Mouse (Mus musculus) liver, adult 2 months (tissue): ENCODE results near the gene Olfr1404. TPM values are rescaled to one million over a fixed set of nuclear protein-coding genes. Genes with fewer than 3 reads are reported as not detected.
"Not testable (repeated sequence)": the region's sequence is repeated elsewhere in the genome, so short reads cannot be mapped to it uniquely, and the experiment has no call there.

ENCODE experiments used
- DNase-seq: peaks from one replicate; pipeline ENCODE4 v3.0.0-alpha.2; 2011; ENCODE audit warnings: low read depth, low spot score; ENCODE audit errors: extremely low read depth
- H3K27ac ChIP-seq: fragments of 200-500 bp; replicated peaks from 2 replicates; pipeline ENCODE4 v1.5.1; 2012; ENCODE audit warnings: low read depth, mild to moderate bottlenecking, control low read depth, inconsistent platforms, low read length; ENCODE audit not compliant: insufficient read depth
- H3K27me3 ChIP-seq: fragments of 200-500 bp; 2 replicates; pipeline ENCODE4 v1.6.1; 2012; ENCODE audit warnings: mild to moderate bottlenecking, moderate library complexity, low read length, inconsistent platforms; ENCODE audit not compliant: control insufficient read depth, insufficient read depth
- H3K36me3 ChIP-seq: fragments of 200-500 bp; 2 replicates; pipeline ENCODE4 v1.6.1; 2012; ENCODE audit warnings: low read length, inconsistent platforms; ENCODE audit not compliant: control insufficient read depth, insufficient read depth
- H3K4me1 ChIP-seq: fragments of 200-500 bp; 2 replicates; pipeline ENCODE4 v1.6.1; 2011; ENCODE audit warnings: low read length; ENCODE audit not compliant: control insufficient read depth, insufficient read depth
- H3K4me3 ChIP-seq: fragments of 200-500 bp; 2 replicates; pipeline ENCODE4 v1.5.1; 2011; ENCODE audit warnings: low read depth, mild to moderate bottlenecking, control low read depth, low read length, moderate library complexity; ENCODE audit not compliant: insufficient read depth
- H3K79me2 ChIP-seq: fragments of 200-500 bp; 2 replicates; pipeline ENCODE4 v1.6.1; 2012; ENCODE audit warnings: inconsistent platforms, mild to moderate bottlenecking, low read length, moderate library complexity; ENCODE audit not compliant: control insufficient read depth, insufficient read depth
- H3K9ac ChIP-seq: fragments of 200-500 bp; 2 replicates; pipeline ENCODE4 v1.6.1; 2012; ENCODE audit warnings: low read depth, mild to moderate bottlenecking, control low read depth, inconsistent platforms, low read length
- CTCF ChIP-seq: fragments of 200-500 bp; IDR thresholded peaks from 2 replicates; pipeline ENCODE4 v1.5.1; 2011; ENCODE audit warnings: low read depth, low read length, control low read depth
- POLR2A ChIP-seq: fragments of 200-500 bp; IDR thresholded peaks from 2 replicates; pipeline ENCODE4 v1.6.1; 2011; ENCODE audit warnings: low read length, control low read depth; ENCODE audit not compliant: insufficient read depth; ENCODE audit errors: extremely low read depth
- WGBS: fragments of 180-500 bp; shearing (Covaris S2); methylation state at CpG from one replicate; pipeline ENCODE4 v1.1.7; 2018; 5-methylcytosine and 5-hydroxymethylcytosine counted together
- polyA plus RNA-seq: library from polyadenylated mRNA; depleted of rRNA; stranded (reverse); fragments of >200 nt; gene quantifications from 2 replicates; pipeline ENCODE4 v1.2.3, GENCODE M21; 2012; rRNA removed
- total RNA-seq: library from RNA; depleted of rRNA; stranded (reverse); fragments of >200 nt; gene quantifications from 2 replicates; pipeline ENCODE4 v1.2.3, GENCODE M21; 2014; rRNA removed

The Olfr1404 gene
- total and polyA plus RNA-seq, 2 experiments = not detected

DNA sequence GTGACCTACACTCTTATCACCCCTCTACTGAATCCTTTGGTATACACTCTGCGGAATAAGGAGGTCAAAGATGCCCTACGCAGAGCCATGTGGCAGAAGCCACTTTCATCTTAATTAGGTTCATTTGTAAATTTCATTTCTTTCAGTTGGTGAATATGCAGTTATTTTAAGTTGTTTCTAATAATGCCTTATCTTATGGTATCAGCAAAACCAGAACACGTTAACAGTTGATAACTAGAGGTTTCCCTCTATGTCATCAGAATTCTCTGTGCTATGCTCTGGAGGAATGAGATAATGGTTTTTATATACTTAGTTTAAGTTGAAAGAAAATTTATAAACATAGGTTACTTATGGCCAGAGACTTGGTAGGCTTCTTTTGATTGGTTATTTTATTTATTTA, 4.3 kb downstream of the Olfr1404 start:
- TF ChIP-seq POLR2A (no peak), CTCF (no peak)
- WGBS = 83% methylated on average over 3 of the region's 3 CpGs
- H3K4me3 ChIP-seq = no peak overlapping the region
- no peaks in the 10 kb centered on the region for H3K27me3 ChIP-seq
- H3K79me2 ChIP-seq = no peaks in the 10 kb centered on the region
- H3K27ac ChIP-seq = no peak overlapping the region
- H3K36me3 ChIP-seq = no peaks in the 10 kb centered on the region
- H3K9ac ChIP-seq = no peak overlapping the region
- DNase-seq = no peak
- peaks cover 1% of the 10 kb centered on the region; the same call in 1 of the 2 replicates for H3K4me1 ChIP-seq

DNA sequence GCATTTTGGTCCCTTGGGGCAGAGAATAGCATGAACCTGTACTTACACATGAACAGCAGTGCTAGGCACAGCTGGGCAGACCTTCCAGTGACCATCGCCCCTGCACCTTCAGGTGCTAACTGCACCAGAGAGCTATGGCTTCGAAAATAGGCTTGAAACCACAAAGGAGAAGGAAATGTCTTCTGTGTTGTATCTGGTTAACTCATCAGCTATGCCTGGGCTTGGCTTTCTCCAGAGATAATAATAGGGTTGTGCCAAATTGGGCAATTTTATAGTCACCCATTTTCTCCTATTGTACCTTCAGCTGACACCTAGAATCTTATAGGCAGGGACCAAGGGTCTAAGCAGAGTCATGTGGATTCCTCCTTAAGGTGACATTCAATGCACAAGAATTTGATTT, 14.9 kb downstream of the Olfr1404 start, which contains the start of gene Fcer1a:
TSS of gene Fcer1a (minus strand) at position 134 of the 400 bp plus-strand sequence.
- Histone ChIP-seq H3K27me3 (no peaks in the 10 kb centered on the region), H3K79me2 (no peaks in the 10 kb centered on the region), H3K27ac (no peak within 1 kb of the TSS), H3K36me3 (no peaks in the 10 kb centered on the region), H3K9ac (no peak within 1 kb of the TSS), H3K4me1 (no peaks in the 10 kb centered on the region), H3K4me3 (no peak within 1 kb of the TSS)
- WGBS = 66% methylated on average over 2 of the region's 2 CpGs
- DNase-seq = no peak
- TF ChIP-seq CTCF (no peak), POLR2A (no peak)

DNA sequence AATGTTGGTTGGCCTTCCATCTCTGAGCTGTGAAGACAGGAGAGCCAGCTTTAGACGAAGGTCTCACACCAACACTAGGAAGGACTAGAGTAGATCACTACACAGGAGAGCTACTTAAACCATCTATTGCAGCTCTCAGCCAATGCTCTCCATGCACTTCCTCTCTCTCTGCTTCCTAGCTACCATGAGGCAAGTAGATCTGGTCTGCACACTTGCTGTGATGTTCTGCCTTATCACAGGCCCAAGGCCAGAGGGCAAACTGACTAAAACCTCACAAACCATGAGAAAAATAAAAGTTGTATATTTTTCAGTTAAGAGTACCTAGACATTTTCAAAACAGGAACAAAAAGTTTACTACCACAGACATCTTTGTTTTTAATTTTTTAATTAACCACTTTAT, 24.8 kb downstream of the Olfr1404 start:
- H3K9ac ChIP-seq, H3K4me3 ChIP-seq, DNase-seq, H3K27me3 ChIP-seq, H3K4me1 ChIP-seq, H3K36me3 ChIP-seq, H3K79me2 ChIP-seq, H3K27ac ChIP-seq: not testable (repeated sequence)
- whole genome bisulfite sequencing = 85% methylated on average over 1 of the region's 1 CpGs

DNA sequence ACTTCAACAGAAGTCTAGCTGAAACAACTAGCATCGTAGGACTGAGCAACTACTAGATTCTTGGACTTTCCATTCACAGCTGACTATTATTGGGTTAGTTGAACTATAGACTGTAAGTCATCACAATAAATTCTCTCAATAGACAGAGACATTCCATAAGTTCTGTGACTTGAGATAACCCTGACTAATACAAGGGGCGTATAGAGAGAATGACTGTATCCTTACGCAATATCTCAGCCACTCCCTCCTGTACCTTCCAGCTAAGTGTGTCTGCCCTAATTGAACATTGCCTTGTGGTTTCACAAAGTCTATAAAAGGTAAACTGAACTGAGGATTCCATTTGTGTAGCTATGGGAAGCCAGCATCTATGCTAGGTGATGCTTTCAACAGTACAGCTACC, 37.7 kb downstream of the Olfr1404 start:
- Histone ChIP-seq H3K4me3 (no peak overlapping the region), H3K27ac (no peak overlapping the region), H3K79me2 (no peaks in the 10 kb centered on the region), H3K4me1 (no peaks in the 10 kb centered on the region), H3K27me3 (no peaks in the 10 kb centered on the region), H3K36me3 (no peaks in the 10 kb centered on the region), H3K9ac (no peak overlapping the region)
- TF ChIP-seq CTCF (no peak), POLR2A (no peak)
- DNase-seq = no peak
- 77% methylated on average over 3 of the region's 3 CpGs for WGBS

DNA sequence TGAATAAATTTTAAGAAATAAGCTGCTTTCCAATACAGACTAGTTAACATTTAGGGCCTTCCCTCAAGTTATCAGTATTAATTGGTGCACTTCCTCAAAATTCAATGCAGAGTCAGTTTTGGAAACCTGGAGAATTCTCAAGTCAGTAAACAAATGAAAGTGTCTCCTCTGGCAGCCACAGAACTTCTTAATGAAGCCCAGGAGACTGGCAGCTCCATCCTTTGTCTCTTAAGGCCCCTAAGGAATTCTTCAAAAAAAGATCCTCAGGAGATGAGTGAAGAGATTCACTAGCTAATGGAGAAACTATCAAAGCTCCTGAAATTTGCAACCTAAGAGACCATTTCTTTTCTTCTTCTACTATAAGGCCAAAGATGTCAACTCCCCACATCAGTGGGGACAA, 53.5 kb downstream of the Olfr1404 start, which contains the start of gene Olfr418:
TSS of gene Olfr418 (plus strand) at position 301 of the 400 bp plus-strand sequence.
- Histone ChIP-seq H3K27me3 (no peaks in the 10 kb centered on the region), H3K9ac (no peak within 1 kb of the TSS), H3K79me2 (no peaks in the 10 kb centered on the region), H3K4me1 (no peaks in the 10 kb centered on the region), H3K4me3 (no peak within 1 kb of the TSS), H3K27ac (no peak within 1 kb of the TSS), H3K36me3 (no peaks in the 10 kb centered on the region)
- DNase-seq = no peak
- no peak for TF ChIP-seq POLR2A
- TF ChIP-seq CTCF = no peak

Other genes with a start within 250 kb of the Olfr1404 start
- gene Olfr1408, start 75.0 kb upstream of the Olfr1404 start, total RNA-seq = not detected in 2 replicates
- not detected in 2 replicates for gene Olfr1408, start 75.0 kb upstream of the Olfr1404 start, polyA plus RNA-seq
- gene Olfr1406, start 21.8 kb upstream of the Olfr1404 start, total RNA-seq = not detected in 2 replicates
- gene Olfr1406, start 21.8 kb upstream of the Olfr1404 start, polyA plus RNA-seq = not detected in 2 replicates
- not detected in 2 replicates for gene Olfr218, start 14.6 kb upstream of the Olfr1404 start, total RNA-seq
- gene Olfr218, start 14.6 kb upstream of the Olfr1404 start, polyA plus RNA-seq = not detected in 2 replicates
- gene Fcer1a, start 14.8 kb downstream of the Olfr1404 start, total RNA-seq = not detected in 2 replicates
- gene Fcer1a, start 14.8 kb downstream of the Olfr1404 start, polyA plus RNA-seq = not detected in 2 replicates
- not detected in 2 replicates for gene Olfr418, start 53.6 kb downstream of the Olfr1404 start, total RNA-seq
- gene Olfr418, start 53.6 kb downstream of the Olfr1404 start, polyA plus RNA-seq = not detected in 2 replicates
- gene Mptx2, start 65.4 kb downstream of the Olfr1404 start, total RNA-seq = not detected in 2 replicates
- not detected in 2 replicates for gene Mptx2, start 65.4 kb downstream of the Olfr1404 start, polyA plus RNA-seq
- 0.87 and 0.92 TPM in 2 replicates for gene Ackr1, start 121.4 kb downstream of the Olfr1404 start, total RNA-seq
- 4.1 and 5.2 TPM in 2 replicates for gene Ackr1, start 121.4 kb downstream of the Olfr1404 start, polyA plus RNA-seq
- 3.0 and 3.4 TPM in 2 replicates for gene Aim2, start 138.5 kb downstream of the Olfr1404 start, total RNA-seq
- 0.12 and 0.44 TPM in 2 replicates for gene Aim2, start 138.5 kb downstream of the Olfr1404 start, polyA plus RNA-seq
- 3.0 and 6.2 TPM in 2 replicates for gene Cadm3, start 155.3 kb downstream of the Olfr1404 start, total RNA-seq
- gene Cadm3, start 155.3 kb downstream of the Olfr1404 start, polyA plus RNA-seq = 9.2 and 10.4 TPM in 2 replicates